ENCODE assay signal across 23 mouse cellular contexts in genomic region chr4:123601036-123601435, GRCm38 (mm10).
DNase-seq lines count a peak whose midpoint lies in the region; ATAC-seq and TF ChIP-seq lines count a peak whose summit lies in the region.
"Had no signal": no experiment of that assay in that cellular context is flagged by ENCODE, and none has a peak within 500 bp of the region (broad histone marks: within the 10 kb centered on the region; RNA-seq: fewer than 3 reads in every experiment).

No protein-coding gene starts in this region.

- no peak for ATAC-seq in heart, postnatal 0 days (ENCODE audit: insufficient read depth, low read depth)
- no peak for ATAC-seq in lung, embryonic 15.5 days (ENCODE audit: borderline replicate concordance, extremely low read depth, low FRiP score, low TSS enrichment)
- ATAC-seq in midbrain, embryonic 16.5 days = no peak
- ATAC-seq in midbrain, embryonic 14.5 days (ENCODE audit: low FRiP score, low TSS enrichment) = no peak
- ATAC-seq: CD4-positive, CD25-positive, alpha-beta regulatory T cell, adult 4 months; forebrain, embryonic 14.5 days; forebrain, postnatal 0 days; hindbrain, postnatal 0 days; inflammation-experienced regulatory T-cells, adult 6 months had no signal

- no peaks in the 10 kb centered on the region for H3K9me3 ChIP-seq in heart, postnatal 0 days (replicated peaks; ENCODE audit: control insufficient read depth, low read length)
- H3K9me3 ChIP-seq in heart, embryonic 10.5 days = no peaks in the 10 kb centered on the region
- H3K9me3 ChIP-seq in lung, embryonic 15.5 days = no peaks in the 10 kb centered on the region
- H3K9me3 ChIP-seq in midbrain, embryonic 16.5 days (replicated peaks; ENCODE audit: control insufficient read depth, low read length, poor library complexity, severe bottlenecking) = no peaks in the 10 kb centered on the region
- no peaks in the 10 kb centered on the region for H3K9me3 ChIP-seq in midbrain, embryonic 14.5 days (ENCODE audit: control insufficient read depth, low read length)
- H3K9me3 ChIP-seq: embryonic facial prominence, embryonic 12.5 days; embryonic facial prominence, embryonic 15.5 days; heart, embryonic 13.5 days; hindbrain, embryonic 12.5 days had no signal

- H3K4me3 ChIP-seq in heart, postnatal 0 days (ENCODE audit: low read depth, low read length) = no peak overlapping the region
- H3K4me3 ChIP-seq in heart, embryonic 10.5 days = no peak overlapping the region
- no peak overlapping the region for H3K4me3 ChIP-seq in lung, embryonic 15.5 days
- no peak overlapping the region for H3K4me3 ChIP-seq in midbrain, embryonic 16.5 days (ENCODE audit: low read depth, low read length)
- no peak overlapping the region for H3K4me3 ChIP-seq in midbrain, embryonic 14.5 days (replicated peaks; ENCODE audit: low read depth, low read length)
- H3K4me3 ChIP-seq: embryonic facial prominence, embryonic 12.5 days; embryonic facial prominence, embryonic 15.5 days; heart, embryonic 13.5 days; hindbrain, embryonic 12.5 days had no signal

- no peak for TF ChIP-seq EP300 in heart, postnatal 0 days (IDR thresholded peaks at IDR 0.05; ENCODE audit: low read depth)

- no peaks in the 10 kb centered on the region for H3K27me3 ChIP-seq in heart, postnatal 0 days (ENCODE audit: control insufficient read depth, insufficient read depth, low read length)
- no peaks in the 10 kb centered on the region for H3K27me3 ChIP-seq in heart, embryonic 10.5 days (ENCODE audit: insufficient read depth, poor library complexity, severe bottlenecking)
- H3K27me3 ChIP-seq in lung, embryonic 15.5 days = no peaks in the 10 kb centered on the region
- H3K27me3 ChIP-seq in midbrain, embryonic 16.5 days (ENCODE audit: control insufficient read depth, insufficient read depth, low read depth, low read length) = no peaks in the 10 kb centered on the region
- H3K27me3 ChIP-seq in midbrain, embryonic 14.5 days (ENCODE audit: control insufficient read depth, insufficient read depth, low read length) = no peaks in the 10 kb centered on the region
- H3K27me3 ChIP-seq: embryonic facial prominence, embryonic 12.5 days; embryonic facial prominence, embryonic 15.5 days; heart, embryonic 13.5 days; hindbrain, embryonic 12.5 days had no signal

- DNase-seq in heart, postnatal 0 days (ENCODE audit: low spot score) = peak; percentile 4
- DNase-seq in heart, embryonic 10.5 days (ENCODE audit: low spot score) = no peak
- DNase-seq in lung, postnatal 25 days (ENCODE audit: low spot score) = no peak
- DNase-seq in midbrain, embryonic 14.5 days = no peak
- DNase-seq: adrenal gland, adult 2 months; adrenal gland, postnatal 14 days; cerebellum, adult 11 months; cerebellum, adult 2 months; cerebellum, adult 9-11 months; cerebellum, postnatal 25 days; forebrain, postnatal 0 days; gastrocnemius, postnatal 10 days; gastrocnemius, postnatal 36 days had no signal

- TF ChIP-seq CTCF in heart, postnatal 0 days (IDR thresholded peaks at IDR 0.05; ENCODE audit: low read depth) = no peak

- 75% methylated on average over 1 of the region's 1 CpGs for WGBS in heart, postnatal 0 days
- WGBS in heart, embryonic 10.5 days = 85% methylated on average over 1 of the region's 1 CpGs
- WGBS in lung, embryonic 15.5 days = 64% methylated on average over 1 of the region's 1 CpGs
- 59% methylated on average over 1 of the region's 1 CpGs for WGBS in midbrain, embryonic 16.5 days
- WGBS in midbrain, embryonic 14.5 days = 64% methylated on average over 1 of the region's 1 CpGs

- H3K9ac ChIP-seq in heart, postnatal 0 days (replicated peaks; ENCODE audit: low read depth, low read length) = no peak overlapping the region
- H3K9ac ChIP-seq in lung, embryonic 15.5 days = no peak overlapping the region
- H3K9ac ChIP-seq in midbrain, embryonic 16.5 days (ENCODE audit: low read depth, low read length) = no peak overlapping the region
- no peak overlapping the region for H3K9ac ChIP-seq in midbrain, embryonic 14.5 days (replicated peaks; ENCODE audit: low read length)
- H3K9ac ChIP-seq: embryonic facial prominence, embryonic 12.5 days; embryonic facial prominence, embryonic 15.5 days; forebrain, postnatal 0 days; heart, embryonic 13.5 days; hindbrain, embryonic 12.5 days had no signal

- peaks cover 13% of the 10 kb centered on the region; the same call in 1 of the 2 replicates for H3K4me1 ChIP-seq in heart, postnatal 0 days (ENCODE audit: control insufficient read depth, insufficient read depth)
- H3K4me1 ChIP-seq in heart, embryonic 10.5 days = peaks cover 23% of the 10 kb centered on the region
- H3K4me1 ChIP-seq in lung, embryonic 15.5 days = peaks cover 53% of the 10 kb centered on the region
- H3K4me1 ChIP-seq in midbrain, embryonic 16.5 days (ENCODE audit: control insufficient read depth, insufficient read depth, low read length) = 0 out of 2 replicates have a peak, but pooled peaks cover 4% of the 10 kb centered on the region
- 0 out of 2 replicates have a peak, but pooled peaks cover 4% of the 10 kb centered on the region for H3K4me1 ChIP-seq in midbrain, embryonic 14.5 days (ENCODE audit: control insufficient read depth, insufficient read depth, low read length)
- H3K4me1 ChIP-seq: embryonic facial prominence, embryonic 12.5 days; embryonic facial prominence, embryonic 15.5 days had no signal

- no peak overlapping the region for H3K4me2 ChIP-seq in heart, postnatal 0 days (ENCODE audit: low read depth, low read length)
- H3K4me2 ChIP-seq in lung, embryonic 15.5 days = no peak overlapping the region
- no peak overlapping the region for H3K4me2 ChIP-seq in midbrain, embryonic 16.5 days (ENCODE audit: low read length)
- no peak overlapping the region for H3K4me2 ChIP-seq in midbrain, embryonic 14.5 days (ENCODE audit: low read length)
- H3K4me2 ChIP-seq: embryonic facial prominence, embryonic 12.5 days; embryonic facial prominence, embryonic 15.5 days; heart, embryonic 13.5 days; hindbrain, embryonic 12.5 days had no signal

- no peaks in the 10 kb centered on the region for H3K36me3 ChIP-seq in heart, postnatal 0 days (replicated peaks; ENCODE audit: control insufficient read depth, insufficient read depth, low read length)
- no peaks in the 10 kb centered on the region for H3K36me3 ChIP-seq in heart, embryonic 10.5 days
- no peaks in the 10 kb centered on the region for H3K36me3 ChIP-seq in lung, embryonic 15.5 days
- no peaks in the 10 kb centered on the region for H3K36me3 ChIP-seq in midbrain, embryonic 16.5 days (ENCODE audit: control insufficient read depth, insufficient read depth, low read length)
- H3K36me3 ChIP-seq in midbrain, embryonic 14.5 days (ENCODE audit: control insufficient read depth, insufficient read depth, low read length) = no peaks in the 10 kb centered on the region
- H3K36me3 ChIP-seq: embryonic facial prominence, embryonic 12.5 days; embryonic facial prominence, embryonic 15.5 days; heart, embryonic 13.5 days; hindbrain, embryonic 12.5 days had no signal

- H3K27ac ChIP-seq in heart, postnatal 0 days (ENCODE audit: low read depth) = no peak overlapping the region
- no peak overlapping the region for H3K27ac ChIP-seq in heart, embryonic 10.5 days
- 0 out of 2 replicates have a peak overlapping the region, but pooled peaks have one; percentile 2 for H3K27ac ChIP-seq in lung, embryonic 15.5 days
- H3K27ac ChIP-seq in midbrain, embryonic 16.5 days (ENCODE audit: low read length) = peak overlapping the region; percentile 28; the same call in 1 of the 2 replicates
- no peak overlapping the region for H3K27ac ChIP-seq in midbrain, embryonic 14.5 days (replicated peaks; ENCODE audit: low read depth, low read length)
- H3K27ac ChIP-seq: embryonic facial prominence, embryonic 12.5 days; embryonic facial prominence, embryonic 15.5 days; heart, embryonic 13.5 days; hindbrain, embryonic 12.5 days had no signal

Comparison
In these comparisons a context has a peak if more than half of its experiments do, and no peak if none do; other contexts are left out.
1. H3K27ac ChIP-seq: peak in lung, embryonic 15.5 days (single experiment) and midbrain, embryonic 16.5 days (single experiment); none in heart, postnatal 0 days (single experiment), heart, embryonic 10.5 days (single experiment) and midbrain, embryonic 14.5 days (single experiment).